Mouse (Mus musculus) kidney, postnatal 36 days (tissue): Measurements from ENCODE around the gene Gm21103.
A peak's percentile ranks its signal among the peaks of the same experiment; 100 is the strongest.
"Not testable (repeated sequence)": the region's sequence is repeated elsewhere in the genome, so short reads cannot be mapped to it uniquely, and the experiment has no call there.

ENCODE experiments used
- DNase-seq, 2 experiments: peaks; one replicate each; pipeline ENCODE4 v3.0.0; 2021 to 2022; ENCODE audit warnings: mixed read lengths in 2 of 2

Gene Gm21103

DNA sequence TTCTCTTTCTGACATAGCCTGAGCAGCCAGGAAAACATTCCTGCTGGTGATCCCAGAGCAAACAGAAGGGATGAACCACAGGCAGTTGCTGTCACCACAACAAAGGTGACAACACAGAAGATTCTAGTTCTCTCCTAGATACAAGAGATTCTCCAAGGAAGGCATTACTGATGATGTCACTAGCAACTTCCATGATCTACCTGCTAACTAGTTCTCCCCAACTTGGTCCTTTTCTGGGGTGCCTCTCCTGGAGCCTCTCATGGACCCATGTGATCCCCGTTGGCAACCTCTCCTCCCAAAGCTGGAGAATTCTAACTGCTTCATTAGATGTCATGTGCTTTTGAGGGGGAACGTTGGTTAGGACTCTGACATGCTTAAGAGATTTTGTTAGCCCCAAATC lies at the start of gene Gm21103:
TSS of gene Gm21103 (minus strand) at position 101 of the 400 bp plus-strand sequence.
- not testable (repeated sequence) for DNase-seq

DNA sequence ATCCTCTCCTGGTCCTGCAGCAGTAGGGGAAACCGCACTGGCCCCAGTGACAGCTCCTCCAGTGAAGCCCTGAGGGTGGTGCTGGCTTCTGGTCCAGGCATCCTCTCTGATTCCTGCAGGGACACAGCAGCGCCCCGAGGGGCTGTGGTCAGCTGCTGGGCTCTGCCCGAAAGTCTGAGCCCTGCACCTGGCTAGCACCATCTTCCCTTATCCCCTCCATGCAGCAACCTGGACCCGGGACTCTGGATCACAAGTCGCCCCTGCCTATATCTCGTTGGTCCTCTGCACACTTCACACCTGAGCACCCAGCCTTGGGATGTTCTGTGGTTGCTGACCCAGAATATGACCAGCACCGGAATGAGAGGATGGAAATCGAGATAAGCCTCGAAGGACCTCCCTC lies 38.9 kb upstream of the Gm21103 start, which contains the start of gene Gm3618:
TSS of gene Gm3618 (minus strand) at position 101 of the 400 bp plus-strand sequence.
- not testable (repeated sequence) for DNase-seq

DNA sequence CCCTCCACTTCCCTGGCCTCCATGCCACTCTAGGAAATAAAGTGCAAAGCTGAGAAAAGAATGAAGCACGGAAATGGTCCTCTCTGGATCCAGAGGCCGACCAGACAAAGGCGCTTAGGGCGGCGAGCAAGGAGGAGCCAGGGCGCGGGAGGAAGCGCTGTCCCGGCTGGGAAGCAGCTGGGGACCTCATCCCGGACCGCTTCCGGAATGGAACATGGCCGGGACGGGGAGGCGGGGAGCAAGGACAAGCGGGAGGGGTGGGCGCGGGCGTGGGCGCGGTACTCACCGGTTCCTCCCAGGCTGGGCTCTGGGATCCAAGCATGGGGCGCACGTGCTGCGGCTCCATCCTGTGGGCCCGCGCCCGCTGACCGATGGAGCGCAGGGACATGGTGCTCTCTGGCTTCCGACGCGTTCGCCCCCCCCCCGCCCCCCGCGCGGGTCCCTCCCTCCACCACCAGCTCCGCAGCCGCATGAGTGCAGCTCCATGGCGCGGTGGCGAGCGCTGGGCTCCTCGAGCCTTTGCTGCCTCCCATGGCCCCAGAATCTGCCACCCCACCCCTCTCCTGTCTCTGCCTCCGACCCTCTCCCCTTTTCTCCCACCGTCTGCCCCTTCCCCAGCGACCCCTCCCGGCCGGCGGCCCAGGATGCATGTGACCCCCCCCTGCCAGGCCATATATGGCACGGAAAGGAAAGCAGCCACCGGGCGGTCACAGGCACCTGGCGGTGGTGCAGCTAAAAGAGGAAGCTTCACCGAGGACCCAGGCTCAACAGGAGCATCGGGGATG lies 17.5 kb downstream of the Gm21103 start, which contains the start of gene Gm3411:
TSS of gene Gm3411 (minus strand) at position 320 of the 785 bp plus-strand sequence.
- DNase-seq = peak; percentile 50 to 62
